Mouse (Mus musculus): ENCODE data around the gene Ldoc1. TPM values are rescaled to one million over a fixed set of nuclear protein-coding genes. Genes with fewer than 3 reads are reported as not detected.
A peak's percentile ranks its signal among the peaks of the same experiment; 100 is the strongest.

Ldoc1 gene
- 0.11 and 0.14 TPM in 2 replicates for polyA plus RNA-seq (2015; fragmentation: Nextera tagmentation; extraction: Ambion mirVana)

- no peaks in the 10 kb centered on the region for H3K36me3 ChIP-seq
- H3K4me3 ChIP-seq: peak within 1 kb of the TSS; percentile 17
- no peak within 1 kb of the TSS for H3K27ac ChIP-seq
- H3K9me3 ChIP-seq: no peaks in the 10 kb centered on the region
- 31% methylated on average over 32 of the region's 34 CpGs for whole genome bisulfite sequencing
- ATAC-seq (ENCODE audit: borderline replicate concordance, extremely low read depth, low FRiP score, low TSS enrichment): peak; percentile 27
- no peak within 1 kb of the TSS for H3K9ac ChIP-seq
- H3K27me3 ChIP-seq: no peaks in the 10 kb centered on the region
- H3K4me1 ChIP-seq: no peaks in the 10 kb centered on the region
- H3K4me2 ChIP-seq: peak within 1 kb of the TSS; percentile 51
Observed at GRCm38 (mm10) chrX:61709302-61710033, at the start of gene Ldoc1. Gene Ldoc1, plus strand, starts transcription at chrX:61709497.

GRCm38 (mm10) chrX:61710131-61710530 lies 834 bp downstream of the Ldoc1 start:
- Histone ChIP-seq H3K4me1 (no peaks in the 10 kb centered on the region), H3K4me2 (no peak overlapping the region), H3K27me3 (no peaks in the 10 kb centered on the region), H3K9me3 (no peaks in the 10 kb centered on the region), H3K27ac (no peak overlapping the region), H3K36me3 (no peaks in the 10 kb centered on the region), H3K4me3 (no peak overlapping the region), H3K9ac (no peak overlapping the region)
- no peak for ATAC-seq (ENCODE audit: borderline replicate concordance, extremely low read depth, low FRiP score, low TSS enrichment)
- WGBS: 78% methylated on average over 7 of the region's 7 CpGs

- Histone ChIP-seq H3K4me1 (0 out of 2 replicates have a peak, but pooled peaks cover 2% of the 10 kb centered on the region), H3K9ac (no peak overlapping the region), H3K4me3 (0 out of 2 replicates have a peak overlapping the region, but pooled peaks have one; percentile 3), H3K27me3 (no peaks in the 10 kb centered on the region), H3K36me3 (no peaks in the 10 kb centered on the region), H3K9me3 (no peaks in the 10 kb centered on the region), H3K27ac (no peak overlapping the region), H3K4me2 (peak overlapping the region; percentile 38)
- peak; percentile 64 for ATAC-seq (ENCODE audit: borderline replicate concordance, extremely low read depth, low FRiP score, low TSS enrichment)
- WGBS: 16% methylated on average over 12 of the region's 12 CpGs
Observed at GRCm38 (mm10) chrX:61722281-61723028, 13.2 kb downstream of the Ldoc1 start.

- Histone ChIP-seq H3K27ac (no peak overlapping the region), H3K4me1 (0 out of 2 replicates have a peak, but pooled peaks cover 2% of the 10 kb centered on the region), H3K9me3 (no peaks in the 10 kb centered on the region), H3K27me3 (no peaks in the 10 kb centered on the region), H3K4me3 (no peak overlapping the region), H3K36me3 (no peaks in the 10 kb centered on the region), H3K4me2 (peak overlapping the region; percentile 38), H3K9ac (no peak overlapping the region)
- 37% methylated on average over 9 of the region's 9 CpGs for WGBS
- peak; percentile 42; the same call in 1 of the 2 replicates for ATAC-seq (ENCODE audit: borderline replicate concordance, extremely low read depth, low FRiP score, low TSS enrichment)
Observed at GRCm38 (mm10) chrX:61723029-61723980, 14.0 kb downstream of the Ldoc1 start.

GRCm38 (mm10) chrX:61727516-61728310 lies 18.4 kb downstream of the Ldoc1 start:
- Histone ChIP-seq H3K9me3 (no peaks in the 10 kb centered on the region), H3K4me3 (no peak overlapping the region), H3K4me1 (0 out of 2 replicates have a peak, but pooled peaks cover 2% of the 10 kb centered on the region), H3K27me3 (no peaks in the 10 kb centered on the region), H3K36me3 (no peaks in the 10 kb centered on the region), H3K27ac (no peak overlapping the region), H3K4me2 (no peak overlapping the region), H3K9ac (no peak overlapping the region)
- ATAC-seq (ENCODE audit: borderline replicate concordance, extremely low read depth, low FRiP score, low TSS enrichment): no peak
- WGBS: 57% methylated on average over 2 of the region's 2 CpGs
